Mouse (Mus musculus) heart, postnatal 0 days (tissue): ENCODE results near the gene Cfap20.

Experiments
- CTCF ChIP-seq: IDR thresholded peaks from 2 replicates; pipeline ENCODE4 v1.5.1; 2016; ENCODE audit warnings: antibody characterized with exemption, control low read depth, low read depth
- EP300 ChIP-seq: IDR thresholded peaks from 2 replicates; pipeline ENCODE4 v1.6.1; 2016; ENCODE audit warnings: antibody characterized with exemption, low read depth

DNA sequence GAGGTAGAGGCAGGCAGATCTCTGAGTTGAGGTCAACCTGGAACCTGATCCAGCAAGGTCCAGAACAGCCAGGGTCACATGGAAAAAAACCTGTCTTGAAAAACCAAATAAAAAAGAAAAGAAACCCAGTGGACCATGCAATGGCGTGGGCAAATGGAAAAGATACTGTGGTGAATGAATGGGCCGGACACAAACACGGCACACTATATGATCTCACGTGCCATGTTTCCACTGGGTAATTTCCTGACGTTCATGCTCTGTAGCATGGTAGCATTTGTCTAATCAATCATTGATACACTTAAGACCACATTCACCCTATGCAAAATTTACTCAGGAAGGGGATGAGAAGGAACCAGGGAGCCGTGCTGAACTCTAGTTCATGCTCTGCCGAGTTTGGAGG, 43.6 kb downstream of the Cfap20 start:
- no peak for TF ChIP-seq CTCF
- no peak for TF ChIP-seq EP300
